Mouse (Mus musculus) adrenal gland (tissue): ENCODE results near the gene Prkag1.
"Not testable (repeated sequence)": the region's sequence is repeated elsewhere in the genome, so short reads cannot be mapped to it uniquely, and the experiment has no call there.

Experiments
- intact Hi-C: fragments of 180-260 bp; cut with DNase I; formaldehyde crosslinking; loops from one replicate; pipeline ENCODE4 v1.15.1; 2025

Prkag1 gene

DNA sequence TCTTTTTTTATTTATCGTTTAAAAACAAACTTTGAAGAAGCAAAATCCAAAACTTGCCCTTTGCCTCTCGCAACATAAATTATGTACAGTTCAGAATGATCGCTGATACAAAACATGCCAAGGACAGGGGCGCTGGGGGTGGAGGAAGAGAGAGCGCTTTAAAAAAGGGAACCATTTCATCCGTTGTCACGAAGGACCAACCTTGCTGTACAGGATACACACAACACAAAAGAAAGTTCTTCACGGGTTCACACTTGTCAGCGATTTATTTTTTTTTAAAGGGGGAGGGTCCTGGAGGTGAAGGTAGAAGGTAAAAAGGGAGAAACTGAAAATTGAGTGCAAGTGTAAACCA is 339 bp upstream of the Prkag1 start:
- intact Hi-C loops, result loop anchor here (5.0 kb wide), 1 partner anchor 36 kb away; no protein-coding TSS in a partner anchor

DNA sequence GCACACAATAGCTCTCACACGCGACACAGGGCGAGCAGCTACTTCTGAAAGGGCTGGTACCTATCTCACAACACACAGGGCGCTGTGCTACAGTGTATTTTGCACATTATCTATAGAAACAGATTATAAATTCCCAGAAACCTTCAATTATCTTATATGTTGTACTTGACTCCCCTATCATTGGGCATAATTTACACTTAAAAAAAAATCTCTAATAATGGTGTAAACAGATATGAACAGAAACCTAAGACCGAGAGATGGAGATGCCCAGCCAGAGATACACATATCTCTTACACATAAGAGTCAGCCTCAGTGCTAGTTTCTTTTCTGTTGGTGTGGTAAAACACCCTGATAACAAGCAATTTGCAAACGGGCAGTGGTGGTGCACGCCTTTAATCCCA is 3.7 kb downstream of the Prkag1 start:
- intact Hi-C loops, result no loop called here

DNA sequence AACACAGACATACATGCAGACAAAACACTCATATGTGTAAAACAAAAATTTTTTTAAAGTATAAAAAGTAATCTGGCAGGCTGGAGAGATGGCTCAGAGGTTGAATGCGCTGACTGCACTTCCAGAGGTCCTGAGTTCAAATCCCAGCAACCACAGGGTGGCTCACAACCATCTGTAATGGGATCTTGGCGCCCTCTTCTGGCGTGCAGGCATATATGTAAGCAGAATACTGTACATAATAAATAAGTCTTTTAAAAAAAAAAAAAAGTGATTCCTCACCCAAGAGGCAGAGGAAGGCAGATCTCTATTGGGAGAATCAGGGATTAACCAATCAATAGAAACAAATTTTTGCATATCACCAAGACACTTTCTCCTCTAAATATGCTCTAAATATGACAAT is 7.9 kb downstream of the Prkag1 start:
- intact Hi-C loops, result no loop called here

DNA sequence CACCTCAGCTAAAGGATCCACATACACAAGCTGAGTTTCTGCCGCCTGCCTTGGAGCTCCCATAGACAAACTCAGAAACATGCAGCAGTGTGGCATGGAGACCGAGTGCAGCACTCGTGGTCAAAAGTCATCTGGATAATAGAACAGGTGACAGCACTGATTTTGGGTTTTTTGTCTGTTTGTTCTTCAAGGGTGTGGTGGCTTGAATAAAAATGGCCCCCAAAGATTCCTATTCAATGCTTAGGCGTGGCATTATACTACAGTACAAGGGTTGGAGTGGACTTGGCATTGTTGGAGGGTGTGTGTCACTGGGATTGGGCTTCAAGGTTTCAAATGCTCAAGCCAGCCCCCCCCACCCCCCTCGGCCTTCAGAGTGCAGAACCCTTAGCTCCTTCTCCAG is 9.2 kb downstream of the Prkag1 start:
- intact Hi-C loops, result no loop called here

DNA sequence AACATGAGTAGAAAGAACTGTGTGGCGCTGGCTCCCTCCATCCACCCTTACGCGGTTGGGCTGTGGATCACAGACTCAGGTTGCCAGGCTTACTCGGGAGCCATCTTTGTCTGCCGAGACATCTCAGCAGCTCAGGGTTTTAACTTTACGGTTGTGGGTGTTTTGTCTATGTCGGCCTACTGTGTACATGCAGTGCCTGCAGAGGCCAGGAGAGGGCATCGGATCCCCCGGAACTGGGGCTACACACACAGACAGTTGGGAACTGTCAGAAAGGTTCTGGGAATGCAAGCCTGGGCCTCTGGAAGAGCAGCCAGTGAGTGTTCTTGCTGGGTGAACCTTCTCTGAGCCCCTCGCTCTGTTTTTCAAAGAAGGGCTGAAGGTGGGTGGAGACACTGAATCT is 9.9 kb downstream of the Prkag1 start:
- intact Hi-C loops, result no loop called here

DNA sequence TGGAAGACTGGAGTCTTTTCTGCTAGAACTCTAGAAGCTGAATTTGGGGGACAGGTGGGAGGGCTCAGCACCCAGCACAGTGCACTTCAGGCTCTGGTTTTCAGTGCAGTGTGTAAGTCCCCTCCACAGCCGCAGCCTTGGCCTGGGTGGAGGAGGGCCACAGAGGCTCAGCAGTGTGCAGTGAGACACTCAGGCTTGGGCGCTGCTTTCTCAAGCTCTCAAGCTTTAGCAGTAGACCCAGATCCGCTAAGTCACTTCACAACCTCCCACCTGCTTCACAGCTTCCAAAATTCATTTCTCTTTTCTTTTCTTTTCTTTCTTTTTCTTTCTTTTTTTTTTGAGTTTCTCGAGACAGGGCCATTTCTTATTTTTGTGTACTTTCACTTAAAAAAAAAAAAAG is 10.4 kb downstream of the Prkag1 start:
- intact Hi-C loops, result no loop called here

DNA sequence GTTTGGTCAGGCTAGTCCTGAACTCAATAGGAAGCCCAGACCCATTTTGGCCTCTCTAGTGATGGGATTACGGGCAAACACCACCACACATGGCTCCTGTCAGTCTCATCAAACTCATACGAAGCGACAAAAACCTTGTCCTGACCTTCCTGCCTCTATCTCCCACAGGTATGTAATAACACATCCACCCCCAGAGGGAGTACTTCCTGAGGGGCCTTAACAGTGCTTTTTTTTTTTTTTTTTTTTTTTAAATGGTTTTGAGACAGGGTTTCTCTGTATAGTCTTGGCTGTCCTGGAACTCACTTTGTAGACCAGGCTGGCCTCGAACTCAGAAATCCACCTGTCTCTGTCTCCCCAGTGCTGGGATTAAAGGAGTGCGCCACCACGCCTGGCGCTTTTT is 13.2 kb downstream of the Prkag1 start:
- intact Hi-C loops, result no loop called here

DNA sequence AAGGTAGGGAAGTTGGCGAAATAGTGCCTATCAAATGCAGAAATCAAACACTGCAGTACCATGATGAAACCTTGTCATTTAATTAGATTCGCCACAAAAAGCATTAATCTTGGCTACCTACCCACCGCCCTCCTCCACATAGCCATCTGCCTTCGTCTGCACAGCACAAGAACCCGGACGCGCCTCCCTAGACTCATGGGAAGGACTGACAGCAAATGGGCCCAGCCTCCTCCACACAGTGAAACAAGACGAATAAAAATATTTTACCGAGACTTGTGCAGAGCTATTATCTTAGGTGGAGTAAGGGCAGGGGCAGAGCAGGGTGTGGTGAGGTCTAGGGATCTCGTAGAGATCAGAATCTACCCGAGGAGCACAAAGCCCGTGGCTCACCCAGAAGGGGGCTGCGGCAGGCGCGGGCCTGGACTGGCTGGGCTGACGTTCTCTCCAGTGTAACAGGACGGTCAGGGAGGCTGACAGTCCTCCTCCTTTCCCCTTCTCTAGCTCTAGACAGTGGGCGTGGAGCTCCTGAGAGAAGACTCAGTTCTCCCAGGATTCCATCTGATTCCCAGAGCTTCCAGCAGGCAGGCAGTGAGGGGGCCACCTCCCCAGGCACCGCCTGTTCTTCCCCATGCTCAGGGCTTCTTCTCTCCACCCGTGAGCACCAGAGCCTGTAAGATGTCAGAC is 18.4 kb downstream of the Prkag1 start:
- intact Hi-C loops, result no loop called here

DNA sequence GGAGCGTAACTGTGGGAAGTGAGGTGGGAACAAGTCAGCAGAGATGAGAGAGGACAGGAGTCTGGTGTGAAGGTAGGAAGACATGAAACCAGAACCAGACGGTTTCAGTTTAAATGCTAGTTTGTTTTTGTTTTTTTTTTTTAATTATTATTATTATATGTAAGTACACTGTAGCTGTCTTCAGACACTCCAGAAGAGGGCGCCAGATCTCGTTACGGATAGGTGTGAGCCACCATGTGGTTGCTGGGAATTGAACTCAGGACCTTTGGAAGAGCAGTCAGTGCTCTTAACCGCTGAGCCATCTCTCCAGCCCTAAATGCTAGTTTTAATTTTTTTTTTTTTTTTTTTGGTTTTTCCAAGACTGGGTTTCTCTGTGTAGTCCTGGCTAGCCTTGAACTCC is 21.1 kb downstream of the Prkag1 start:
- intact Hi-C loops, result not testable (repeated sequence)

DNA sequence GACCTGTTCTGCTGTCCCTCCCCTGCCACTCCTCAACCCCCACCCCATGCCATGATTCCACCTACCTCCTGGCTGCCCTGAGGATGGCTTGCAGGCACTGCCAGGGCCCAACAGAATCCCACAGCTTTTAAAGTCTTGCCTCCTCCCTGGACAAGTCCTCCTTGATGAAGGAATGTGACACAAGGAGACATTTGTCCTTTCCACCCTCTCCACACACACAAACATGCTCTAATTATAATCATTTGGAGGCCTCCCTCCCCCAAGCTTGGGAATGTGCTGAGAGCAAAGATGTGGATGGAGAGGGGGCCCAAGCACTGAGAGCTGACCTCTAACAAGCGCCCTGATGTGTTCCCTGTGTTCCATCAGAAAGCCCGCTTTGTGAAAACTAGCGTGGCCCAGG is 21.9 kb downstream of the Prkag1 start, which contains the start of gene Ddn:
Gene Ddn (minus strand): TSS at position 101 of the 400 bp plus-strand sequence.
- intact Hi-C loops, result loop anchor here (5.0 kb wide), 1 partner anchor 147 kb away; the partner anchor contains the start of gene Ddx23

DNA sequence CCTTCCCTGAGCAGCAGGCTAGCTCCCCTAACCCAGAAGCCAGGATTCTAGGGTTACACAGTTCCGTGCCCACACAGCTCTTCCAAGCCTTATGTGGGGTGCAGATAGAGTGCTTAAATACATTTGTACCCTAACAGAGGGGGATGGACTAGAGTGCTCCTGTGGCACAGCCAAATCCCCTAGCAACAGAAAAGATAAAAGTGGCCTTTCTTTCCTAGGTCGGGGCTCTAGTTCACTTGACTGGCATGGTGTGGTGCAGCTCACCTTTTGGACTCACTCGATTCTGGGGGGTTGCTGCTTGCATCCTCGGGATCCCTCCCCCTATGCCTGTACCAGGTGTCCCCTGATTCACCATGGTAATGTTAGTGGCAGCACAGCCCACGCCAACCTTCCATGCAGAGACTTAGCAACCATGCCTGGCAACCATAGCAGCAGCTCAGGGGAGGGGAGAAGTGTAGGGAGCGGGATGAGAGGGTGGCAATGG is 22.6 kb downstream of the Prkag1 start:
- intact Hi-C loops, result loop anchor here (5.0 kb wide), 1 partner anchor 146 kb away; the partner anchor contains the start of gene Ddx23

DNA sequence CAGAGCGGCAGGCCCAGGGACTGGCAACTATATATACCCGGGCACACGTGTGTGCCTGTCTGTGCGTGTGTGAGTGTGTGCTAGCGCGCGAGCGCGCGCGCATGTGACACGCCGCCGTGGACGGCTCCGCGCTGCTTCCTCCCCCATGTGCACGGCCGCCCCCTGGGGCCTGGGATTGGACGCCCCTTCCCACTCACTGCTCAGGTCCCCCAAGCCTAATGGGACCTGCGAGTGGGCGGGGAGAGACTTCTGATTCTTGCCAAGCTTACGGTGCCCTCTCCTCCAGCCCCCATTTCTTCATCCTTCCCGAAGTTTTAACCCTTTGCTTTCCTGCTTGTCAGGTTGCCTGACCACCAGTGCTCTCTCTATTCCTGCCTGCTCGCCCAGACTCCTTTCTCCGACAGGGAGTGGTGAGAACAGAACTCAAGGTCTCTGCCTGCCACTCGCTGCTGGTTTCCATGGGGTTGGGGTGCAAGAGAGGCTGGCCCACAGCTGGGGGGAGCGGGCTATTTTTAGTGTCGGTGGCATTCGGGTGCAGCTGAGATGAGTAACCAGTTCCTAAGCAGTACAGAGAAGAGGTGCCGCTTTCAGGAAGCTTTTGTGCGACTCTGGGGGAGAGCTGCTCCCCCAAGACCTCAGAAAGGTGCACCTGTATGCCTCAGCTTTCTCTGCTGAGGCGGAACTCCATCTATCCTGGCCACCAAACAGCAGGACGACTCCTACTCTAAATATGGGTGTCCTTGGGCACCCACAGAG is 23.2 kb downstream of the Prkag1 start:
- intact Hi-C loops, result loop anchor here (5.0 kb wide), 1 partner anchor 146 kb away; the partner anchor contains the start of gene Ddx23

DNA sequence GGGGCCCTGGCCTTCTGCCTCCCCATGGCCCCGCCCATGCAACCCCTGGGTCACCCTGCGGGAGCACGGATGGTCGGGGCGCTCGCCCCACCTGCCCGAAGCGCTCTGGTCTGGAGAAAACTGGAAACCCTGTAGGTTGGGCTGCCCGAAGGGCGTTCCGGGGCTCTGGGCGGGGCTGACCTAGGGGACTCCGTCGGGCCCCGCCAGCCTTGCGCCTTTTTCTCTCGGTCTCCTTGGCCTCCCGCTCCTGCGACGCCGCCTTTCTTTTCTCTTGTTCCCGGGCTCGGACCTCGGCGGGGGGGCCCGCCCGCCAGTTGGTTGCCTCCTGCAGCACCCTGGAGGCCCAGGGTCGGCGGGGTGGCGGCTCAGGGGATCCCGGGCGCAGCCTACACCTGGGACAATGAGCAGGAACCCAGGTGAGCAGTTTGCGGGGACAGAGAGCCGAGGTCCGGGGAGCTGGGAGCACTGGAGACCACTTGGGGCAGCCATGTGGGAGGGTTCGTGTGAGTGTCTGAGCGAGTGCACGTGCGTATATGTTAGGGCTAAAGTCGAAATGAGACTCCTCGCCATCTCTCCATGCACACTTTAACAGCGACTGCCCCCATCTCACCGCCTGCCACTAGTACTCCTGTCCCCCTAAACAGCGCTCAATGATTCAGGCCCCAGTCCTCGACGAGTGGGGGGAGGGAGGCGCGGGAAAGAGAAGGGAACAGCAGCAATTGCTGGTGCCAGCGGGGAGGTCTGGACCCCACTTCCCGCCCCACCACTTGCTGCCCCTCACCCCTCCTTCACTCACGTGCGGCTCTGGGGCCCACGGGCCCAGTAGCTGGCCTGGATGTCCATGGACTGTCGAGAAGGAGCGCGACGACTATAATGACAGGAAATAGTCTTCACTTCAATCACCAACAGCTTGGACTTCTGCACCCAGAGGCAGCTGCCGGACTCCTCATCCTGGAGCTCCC is 24.2 kb downstream of the Prkag1 start:
- intact Hi-C loops, result loop anchor here (5.0 kb wide), 1 partner anchor 145 kb away; the partner anchor contains the start of gene Ddx23

DNA sequence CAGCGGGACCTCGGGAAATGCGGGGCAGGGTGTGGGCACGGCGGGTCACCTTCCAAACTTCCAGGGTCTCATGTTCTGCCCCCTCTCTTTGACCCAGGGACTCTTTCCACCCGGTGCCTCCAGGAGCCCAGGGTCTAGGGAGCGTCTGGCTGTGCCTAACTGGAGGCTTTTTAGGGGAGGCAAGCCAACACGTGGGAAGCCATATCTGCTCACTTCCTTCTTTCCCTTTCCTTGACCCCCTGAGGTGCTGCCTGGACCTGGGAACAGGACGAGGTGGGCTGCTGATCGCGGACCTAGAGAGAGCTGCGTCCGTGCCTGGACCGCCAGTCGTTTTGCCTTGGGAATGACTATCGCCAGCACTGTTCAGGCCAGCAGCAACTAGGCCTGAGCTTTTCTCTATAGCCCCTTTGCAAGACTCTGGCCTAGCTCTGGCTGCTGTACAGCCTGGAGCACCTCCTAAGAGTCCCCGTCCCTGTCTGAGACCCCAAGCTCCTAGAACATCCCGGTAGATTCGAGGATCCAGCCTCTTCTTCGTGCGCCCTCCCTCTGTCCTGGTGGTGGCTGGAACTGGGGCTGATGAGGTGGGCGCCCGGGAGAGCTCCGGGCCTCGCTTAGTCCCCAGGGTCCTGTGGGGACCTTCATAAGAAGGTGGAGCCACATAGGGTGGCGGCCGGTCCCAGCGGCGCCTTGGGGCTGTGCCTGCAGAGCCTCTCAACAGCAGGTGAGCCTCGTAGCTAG is 25.1 kb downstream of the Prkag1 start:
- intact Hi-C loops, result loop anchor here (5.0 kb wide), 1 partner anchor 144 kb away; the partner anchor contains the start of gene Ddx23

DNA sequence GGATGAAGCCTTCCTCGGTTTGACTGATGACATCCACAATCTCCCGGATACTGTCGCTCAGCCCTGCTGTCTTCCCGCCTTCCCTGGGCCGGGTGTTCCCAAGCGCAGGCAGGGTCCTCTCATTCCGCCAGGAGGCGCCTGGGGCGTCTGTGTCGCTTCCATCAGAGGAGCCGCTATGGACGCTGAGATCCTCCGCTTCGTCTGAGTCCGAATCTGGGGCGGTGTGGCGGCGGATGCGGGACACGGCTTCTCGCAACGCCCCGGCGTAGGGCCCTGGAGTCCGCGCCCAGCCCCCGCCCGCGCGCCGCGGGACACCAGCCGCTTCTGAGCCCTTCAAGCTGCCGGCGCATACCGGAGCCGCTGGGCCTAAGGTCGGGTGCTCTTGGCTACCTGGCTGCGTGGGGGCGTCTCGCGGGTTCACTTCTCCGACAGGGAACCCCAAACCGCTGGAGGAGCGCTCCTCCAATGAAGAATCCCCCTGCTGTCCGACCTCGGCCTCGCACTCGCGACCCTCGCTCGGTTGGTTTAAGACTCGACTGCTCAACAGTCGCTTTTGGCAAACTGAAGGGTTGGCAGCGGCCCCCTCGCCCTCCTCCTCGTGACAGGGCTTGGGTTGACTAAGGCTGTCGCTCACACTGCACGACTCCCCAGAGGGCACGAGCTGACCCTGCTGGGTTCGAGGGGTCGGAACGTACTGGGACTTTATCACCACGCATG is 25.8 kb downstream of the Prkag1 start:
- intact Hi-C loops, result loop anchor here (5.0 kb wide), 1 partner anchor 143 kb away; the partner anchor contains the start of gene Ddx23

DNA sequence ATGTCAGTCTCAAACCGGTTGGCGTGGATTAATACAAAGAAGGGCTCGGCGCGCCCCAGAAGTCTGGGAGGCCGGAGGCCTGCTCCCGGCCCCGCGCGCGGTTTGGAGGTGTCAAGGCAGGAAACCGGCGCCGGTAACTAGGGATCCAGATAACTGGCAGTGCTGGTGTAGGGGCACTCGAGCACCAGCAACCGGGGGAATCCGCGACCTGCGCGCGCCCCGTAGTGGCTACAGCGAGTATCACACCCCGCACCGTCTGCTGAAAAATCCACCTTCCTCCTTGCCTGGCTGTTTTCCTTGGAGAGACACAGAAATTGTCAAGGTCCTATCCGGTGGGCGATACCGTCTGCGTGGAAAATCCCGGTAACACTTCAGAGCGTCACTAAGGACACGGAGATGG is 27.3 kb downstream of the Prkag1 start:
- intact Hi-C loops, result loop anchor here (5.0 kb wide), 1 partner anchor 37 kb away; no protein-coding TSS in a partner anchor

DNA sequence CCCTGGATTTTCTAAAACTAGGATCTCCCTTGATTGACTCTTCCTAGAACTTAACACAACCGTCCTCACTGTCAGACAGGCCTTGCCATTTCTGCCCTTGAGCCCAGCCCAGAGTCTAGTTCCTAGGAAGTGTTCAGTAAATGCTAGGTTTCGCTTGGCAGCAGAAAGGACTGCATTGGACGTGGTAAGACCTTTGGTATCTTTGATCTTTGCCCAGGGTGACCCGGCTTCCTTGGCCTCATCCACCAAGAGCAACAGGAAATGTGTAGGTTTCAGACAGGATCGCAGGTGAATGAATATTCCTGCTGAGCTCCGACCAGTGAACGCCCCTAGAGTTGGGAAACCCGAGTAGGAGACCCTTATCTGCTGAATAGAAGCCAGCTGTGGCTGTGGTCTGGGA is 28.4 kb downstream of the Prkag1 start:
- intact Hi-C loops, result loop anchor here (5.0 kb wide), 1 partner anchor 36 kb away; no protein-coding TSS in a partner anchor

DNA sequence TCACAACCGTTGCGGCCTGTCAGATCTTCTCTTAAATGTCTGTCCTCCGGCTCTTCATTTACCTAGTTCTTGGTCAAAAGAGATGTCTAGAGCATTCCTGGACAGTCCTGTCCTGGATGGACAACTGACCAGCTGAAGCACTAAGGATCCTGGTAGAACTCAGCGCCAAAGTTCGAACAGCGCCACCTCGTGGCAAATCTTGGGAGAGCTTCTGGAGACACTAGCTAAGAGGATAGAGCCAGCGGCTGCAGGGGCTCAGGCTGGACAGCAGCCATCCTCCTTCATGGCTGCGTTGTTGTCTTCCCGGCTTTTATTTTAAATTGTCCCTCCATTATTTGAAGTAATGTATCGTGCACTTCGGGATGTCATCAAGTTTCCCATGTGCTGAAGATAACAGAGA is 31.9 kb downstream of the Prkag1 start:
- intact Hi-C loops, result loop anchor here (5.0 kb wide), 1 partner anchor 87 kb away; no protein-coding TSS in a partner anchor

DNA sequence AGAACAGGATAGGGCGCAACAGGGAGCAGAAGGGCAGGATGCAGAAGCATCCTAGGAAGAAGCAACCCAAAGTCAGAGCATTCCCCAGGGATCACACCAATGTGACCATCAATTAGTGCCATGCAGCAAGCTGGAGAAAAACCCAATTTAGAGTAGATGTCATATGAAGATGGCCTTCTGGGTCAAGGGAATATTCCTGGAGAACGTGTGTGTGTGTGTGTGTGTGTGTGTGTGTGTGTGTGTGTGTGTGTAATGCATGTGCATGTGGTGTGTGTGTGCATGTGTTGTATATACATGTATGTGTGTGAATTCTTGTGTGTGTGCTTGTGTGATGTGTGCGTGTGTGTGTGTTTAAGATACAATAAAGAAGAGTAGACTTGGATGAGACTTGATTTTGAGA is 32.4 kb downstream of the Prkag1 start:
- intact Hi-C loops, result loop anchor here (5.0 kb wide), 1 partner anchor 87 kb away; no protein-coding TSS in a partner anchor
